Mouse (Mus musculus): Measurements from ENCODE around the gene Enpp4. TPM values are rescaled to one million over a fixed set of nuclear protein-coding genes. Genes with fewer than 3 reads are reported as not detected.

Gene Enpp4
- polyA plus RNA-seq, 1 experiment from 2014 or later = 6.2 TPM

DNA sequence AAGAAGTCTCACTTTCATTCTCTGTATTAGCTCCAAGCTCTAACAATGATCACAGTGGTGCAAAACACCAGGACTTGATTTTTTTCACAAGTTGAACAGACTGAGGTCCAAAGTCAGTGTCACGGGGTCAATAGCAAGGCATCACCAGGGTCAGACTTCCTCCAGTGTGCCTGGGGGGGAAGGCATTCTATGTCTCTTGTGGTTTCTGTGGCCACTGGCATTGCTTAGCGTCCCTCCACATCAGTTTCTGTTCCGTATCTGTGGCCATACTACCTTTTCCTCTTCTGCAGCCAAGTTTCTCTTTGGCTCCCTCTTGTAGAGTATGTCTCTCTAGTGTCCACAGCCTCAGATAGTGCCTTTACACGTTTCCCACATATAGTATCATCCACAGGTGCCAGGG, 52.2 kb downstream of the Enpp4 start:
- H3K9me3 ChIP-seq (ENCODE audit: control insufficient read depth, low read length) = no peaks in the 10 kb centered on the region
- no peaks in the 10 kb centered on the region for H3K4me1 ChIP-seq (replicated peaks; ENCODE audit: control insufficient read depth, insufficient read depth, low read length)
- H3K9ac ChIP-seq = no peak overlapping the region
- H3K4me3 ChIP-seq (replicated peaks; ENCODE audit: low read length) = no peak overlapping the region
- ATAC-seq (ENCODE audit: low FRiP score) (no peak), DNase-seq (ENCODE audit: low spot score) (no peak)
- H3K36me3 ChIP-seq (replicated peaks; ENCODE audit: control insufficient read depth, insufficient read depth) = no peaks in the 10 kb centered on the region
- 84% methylated on average over 4 of the region's 4 CpGs for WGBS
- H3K27me3 ChIP-seq (ENCODE audit: control insufficient read depth, insufficient read depth, low read length) = no peaks in the 10 kb centered on the region
- no peak overlapping the region for H3K4me2 ChIP-seq (replicated peaks)
- H3K27ac ChIP-seq = no peak overlapping the region

Other genes starting within 250 kb of the Enpp4 start
- gene Enpp5, start 27.0 kb downstream of the Enpp4 start, polyA plus RNA-seq (2014; fragmentation: Nextera tagmentation; extraction: Ambion mirVana) = 88.6 and 102 TPM in 2 replicates
- 0.39 and 0.46 TPM in 2 replicates for gene Clic5, start 82.8 kb upstream of the Enpp4 start, polyA plus RNA-seq (2014; fragmentation: Nextera tagmentation; extraction: Ambion mirVana)

All from hindbrain, embryonic 14.5 days (tissue).